Mouse (Mus musculus) cortical plate, adult 2 months (tissue): Measurements from ENCODE around the gene Myb.

Experiments
- CTCF ChIP-seq: fragments of 200-500 bp; IDR thresholded peaks from 2 replicates; pipeline ENCODE4 v1.5.1; 2011; ENCODE audit warnings: mild to moderate bottlenecking, control low read depth, low read length; ENCODE audit not compliant: insufficient read depth; ENCODE audit errors: extremely low read depth
- POLR2A ChIP-seq: fragments of 200-500 bp; IDR thresholded peaks from 2 replicates; pipeline ENCODE4 v1.6.1; 2011; ENCODE audit warnings: mild to moderate bottlenecking, low read length, control low read depth; ENCODE audit not compliant: insufficient read depth; ENCODE audit errors: extremely low read depth

GRCm38 (mm10) chr10:21207378-21207777, 46.6 kb upstream of the Myb start:
- TF ChIP-seq CTCF (no peak), POLR2A (no peak)
